Mouse (Mus musculus) stomach, embryonic 16.5 days (tissue): ENCODE results near the gene Ndufa13. TPM values are rescaled to one million over a fixed set of nuclear protein-coding genes. Genes with fewer than 3 reads are reported as not detected.

Experiments
- polyA plus RNA-seq: library from polyadenylated mRNA; unstranded; fragments of >200 nt; fragmentation: Nextera tagmentation; extraction: Ambion mirVana; gene quantifications from 2 replicates; pipeline ENCODE4 v1.2.1, GENCODE M21; 2015

Gene Ndufa13
- polyA plus RNA-seq, 1 experiment from 2014 or later = 193 TPM

Other genes with a start within 250 kb of the Ndufa13 start
- 1.9 TPM in 2 replicates for gene Zfp964, start 248.1 kb downstream of the Ndufa13 start, polyA plus RNA-seq
- gene Zfp869, start 191.8 kb downstream of the Ndufa13 start, polyA plus RNA-seq = 22.8 and 28.9 TPM in 2 replicates
- 5.3 and 5.4 TPM in 2 replicates for gene Zfp963, start 152.6 kb downstream of the Ndufa13 start, polyA plus RNA-seq
- 0.55 TPM in 1 of 2 replicates, not detected in the other for gene Gm20422, start 127.7 kb downstream of the Ndufa13 start, polyA plus RNA-seq
- 45.6 and 46.6 TPM in 2 replicates for gene Atp13a1, start 111.4 kb downstream of the Ndufa13 start, polyA plus RNA-seq
- 24.1 and 25.8 TPM in 2 replicates for gene Zfp866, start 111.4 kb downstream of the Ndufa13 start, polyA plus RNA-seq
- 10.0 and 11.0 TPM in 2 replicates for gene Gmip, start 93.9 kb downstream of the Ndufa13 start, polyA plus RNA-seq
- gene Lpar2, start 80.1 kb downstream of the Ndufa13 start, polyA plus RNA-seq = 0.22 and 0.35 TPM in 2 replicates
- gene Pbx4, start 70.1 kb downstream of the Ndufa13 start, polyA plus RNA-seq = 3.1 and 4.6 TPM in 2 replicates
- gene Cilp2, start 14.9 kb downstream of the Ndufa13 start, polyA plus RNA-seq = 0.37 and 0.59 TPM in 2 replicates
- gene Tssk6, start 374 bp downstream of the Ndufa13 start, polyA plus RNA-seq = 2.1 and 2.3 TPM in 2 replicates
- gene Yjefn3, start 154 bp upstream of the Ndufa13 start, polyA plus RNA-seq = 3.0 and 3.2 TPM in 2 replicates
- 29.7 and 32.3 TPM in 2 replicates for gene Gatad2a, start 93.8 kb upstream of the Ndufa13 start, polyA plus RNA-seq
- 46.1 and 46.7 TPM in 2 replicates for gene Mau2, start 140.2 kb upstream of the Ndufa13 start, polyA plus RNA-seq
- gene Sugp1, start 140.3 kb upstream of the Ndufa13 start, polyA plus RNA-seq = 39.1 and 42.0 TPM in 2 replicates
- gene Tm6sf2, start 170.4 kb upstream of the Ndufa13 start, polyA plus RNA-seq = 8.4 and 11.6 TPM in 2 replicates
- gene Hapln4, start 180.9 kb upstream of the Ndufa13 start, polyA plus RNA-seq = 0.28 TPM in 1 of 2 replicates, not detected in the other
- 0.96 and 1.4 TPM in 2 replicates for gene Ncan, start 218.3 kb upstream of the Ndufa13 start, polyA plus RNA-seq
- gene Nr2c2ap, start 228.8 kb upstream of the Ndufa13 start, polyA plus RNA-seq = 35.7 and 37.1 TPM in 2 replicates
- gene Rfxank, start 236.6 kb upstream of the Ndufa13 start, polyA plus RNA-seq = 14.5 and 17.1 TPM in 2 replicates
- gene Borcs8, start 236.9 kb upstream of the Ndufa13 start, polyA plus RNA-seq = 38.0 and 42.8 TPM in 2 replicates
- 0.25 TPM in 2 replicates for gene Mef2b, start 237.2 kb upstream of the Ndufa13 start, polyA plus RNA-seq